7 mouse cellular contexts compared by ENCODE assay signal in genomic region chr9:41212303-41212901, GRCm38 (mm10). TPM values are rescaled to one million over a fixed set of nuclear protein-coding genes. Genes with fewer than 3 reads are reported as not detected.
DNase-seq lines count a peak whose midpoint lies in the region; ATAC-seq and TF ChIP-seq lines count a peak whose summit lies in the region.

No protein-coding gene starts in this region.

- peak; percentile 82 for ATAC-seq in heart, embryonic 16.5 days (replicated peaks; ENCODE audit: extremely low read depth, insufficient read depth, low FRiP score)
- peak; percentile 84 for ATAC-seq in kidney, embryonic 16.5 days (ENCODE audit: low FRiP score, low TSS enrichment)

- peak overlapping the region; percentile 75 for H3K4me2 ChIP-seq in heart, embryonic 16.5 days (ENCODE audit: low read depth, low read length)
- peak overlapping the region; percentile 49 for H3K4me2 ChIP-seq in kidney, embryonic 16.5 days (replicated peaks; ENCODE audit: low read depth, low read length)

- DNase-seq in R1 (ENCODE audit: low read depth, low spot score) (peak; percentile 83), MN1 (ENCODE audit: low spot score) (no peak)
- peak; percentile 65 for DNase-seq in embryo, embryonic 9.5 days (ENCODE audit: extremely low spot score)
- DNase-seq in lung, postnatal 25 days (ENCODE audit: low spot score): peak; percentile 45
- peak; percentile 30 to 59 for DNase-seq in spleen, adult 2 months (ENCODE audit: low read depth in 1 of 2, low spot score in 2 of 2)

- peak overlapping the region; percentile 44 for H3K4me3 ChIP-seq in heart, embryonic 16.5 days (ENCODE audit: low read length)
- peak overlapping the region; percentile 10 for H3K4me3 ChIP-seq in kidney, embryonic 16.5 days (ENCODE audit: low read length)
- H3K4me3 ChIP-seq in spleen, adult 2 months (ENCODE audit: extremely low read depth, insufficient read depth, insufficient read length): peak overlapping the region; percentile 54

- no peaks in the 10 kb centered on the region for H3K27me3 ChIP-seq in heart, embryonic 16.5 days (ENCODE audit: control insufficient read depth, insufficient read depth, low read length)
- no peaks in the 10 kb centered on the region for H3K27me3 ChIP-seq in kidney, embryonic 16.5 days (ENCODE audit: insufficient read depth, low read length)
- no peaks in the 10 kb centered on the region for H3K27me3 ChIP-seq in spleen, adult 2 months (ENCODE audit: control insufficient read depth, insufficient read depth, low read length)

- peak; percentile 45 for TF ChIP-seq POLR2A in spleen, adult 2 months (IDR thresholded peaks at IDR 0.05; ENCODE audit: low read depth, low read length)

- no peaks in the 10 kb centered on the region for H3K9me3 ChIP-seq in heart, embryonic 16.5 days (replicated peaks; ENCODE audit: control insufficient read depth, low read length)
- no peaks in the 10 kb centered on the region for H3K9me3 ChIP-seq in kidney, embryonic 16.5 days (ENCODE audit: low read length)

- peaks cover 15% of the 10 kb centered on the region for H3K4me1 ChIP-seq in heart, embryonic 16.5 days (ENCODE audit: control insufficient read depth, insufficient read depth, low read length)
- peaks cover 18% of the 10 kb centered on the region for H3K4me1 ChIP-seq in kidney, embryonic 16.5 days (ENCODE audit: insufficient read depth, low read length)
- peaks cover 3% of the 10 kb centered on the region; the same call in 1 of the 2 replicates for H3K4me1 ChIP-seq in spleen, adult 2 months (ENCODE audit: control insufficient read depth, insufficient read depth, insufficient read length)

- no peaks in the 10 kb centered on the region for H3K36me3 ChIP-seq in heart, embryonic 16.5 days (ENCODE audit: control insufficient read depth, insufficient read depth)
- H3K36me3 ChIP-seq in kidney, embryonic 16.5 days (ENCODE audit: insufficient read depth, low read length): no peaks in the 10 kb centered on the region
- no peaks in the 10 kb centered on the region for H3K36me3 ChIP-seq in spleen, adult 2 months (ENCODE audit: control insufficient read depth, insufficient read depth, low read length)

- H3K9ac ChIP-seq in heart, embryonic 16.5 days (ENCODE audit: low read length): peak overlapping the region; percentile 68
- H3K9ac ChIP-seq in kidney, embryonic 16.5 days (replicated peaks; ENCODE audit: low read length): peak overlapping the region; percentile 53

- H3K27ac ChIP-seq in heart, embryonic 16.5 days (ENCODE audit: low read length): peak overlapping the region; percentile 86
- peak overlapping the region; percentile 95 for H3K27ac ChIP-seq in kidney, embryonic 16.5 days (ENCODE audit: low read length)
- H3K27ac ChIP-seq in spleen, adult 2 months (ENCODE audit: insufficient read depth, low read length): peak overlapping the region; percentile 74; the same call in 1 of the 2 replicates

- TF ChIP-seq CTCF in spleen, adult 2 months (IDR thresholded peaks at IDR 0.05; ENCODE audit: extremely low read depth, insufficient read depth, insufficient read length, insufficient replicate concordance): no peak

- under 1% methylated on average over 6 of the region's 7 CpGs for WGBS in heart, embryonic 16.5 days
- WGBS in kidney, embryonic 16.5 days: 0% methylated on average over 6 of the region's 7 CpGs
- WGBS in spleen, adult 2 months: under 1% methylated on average over 7 of the region's 7 CpGs

RNA-seq across cellular contexts. Expression of gene Ubash3b, which starts 50.9 kb away (rescaled TPM):
- 5.7 and 6.1 TPM in 2 replicates for polyA plus RNA-seq in heart, embryonic 16.5 days (2015; fragmentation: Nextera tagmentation; extraction: Ambion mirVana)
- polyA plus RNA-seq in kidney, embryonic 16.5 days (2015; fragmentation: Nextera tagmentation; extraction: Ambion mirVana): 6.8 and 7.5 TPM in 2 replicates
- 10.2 and 11.9 TPM in 2 replicates for polyA plus RNA-seq in spleen, adult 2 months (2012; rRNA removed)
